Mouse (Mus musculus) adrenal gland, adult (tissue): ENCODE data around the gene Stx1b.
A peak's percentile ranks its signal among the peaks of the same experiment; 100 is the strongest.

Experiments
- DNase-seq, 2 experiments: peaks; one replicate each; pipeline ENCODE4 v3.0.0; 2022 to 2023; ENCODE audit warnings: low spot score in 1 of 2; ENCODE audit not compliant: inconsistent age in 2 of 2

Stx1b gene

DNA sequence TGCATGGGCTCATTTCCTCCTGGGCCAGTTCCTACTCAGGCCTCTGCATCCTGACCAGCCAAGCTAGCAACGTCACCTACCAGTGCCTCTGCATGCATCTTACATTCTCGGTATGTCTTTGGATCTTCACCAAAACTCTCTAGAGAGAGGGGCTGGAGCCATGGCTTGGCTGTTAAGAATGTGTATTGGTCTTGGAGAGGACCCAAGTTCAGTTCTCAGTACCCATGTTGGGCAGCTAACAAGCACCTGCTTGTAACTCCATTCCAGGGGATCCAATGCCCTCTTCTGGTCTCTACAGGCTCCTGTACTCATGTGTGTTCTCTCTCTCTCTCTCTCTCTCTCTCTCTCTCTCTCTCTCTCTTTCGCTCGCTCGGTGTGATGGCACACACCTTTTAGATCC is 6.6 kb downstream of the Stx1b start:
- no peak for DNase-seq

DNA sequence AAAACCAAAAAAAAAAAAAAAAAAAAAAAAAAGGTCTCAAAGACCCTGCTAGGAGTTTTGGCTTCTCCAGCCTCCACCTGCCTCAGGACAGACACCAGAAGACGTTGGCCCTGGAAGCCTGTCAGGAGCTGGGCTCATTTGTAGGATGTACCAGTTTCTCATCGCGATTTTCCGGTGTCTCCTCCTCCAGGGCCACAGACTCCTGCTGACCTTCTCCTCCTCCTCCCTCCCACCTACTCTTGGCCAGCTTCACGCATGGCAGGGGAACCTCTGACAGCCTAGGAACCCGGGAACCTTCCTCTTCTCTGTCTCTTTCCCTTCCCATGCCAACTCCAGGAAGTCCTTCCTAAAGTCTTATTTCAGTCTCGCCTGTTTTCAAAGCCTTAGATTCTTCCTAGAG is 7.3 kb downstream of the Stx1b start:
- no peak for DNase-seq

DNA sequence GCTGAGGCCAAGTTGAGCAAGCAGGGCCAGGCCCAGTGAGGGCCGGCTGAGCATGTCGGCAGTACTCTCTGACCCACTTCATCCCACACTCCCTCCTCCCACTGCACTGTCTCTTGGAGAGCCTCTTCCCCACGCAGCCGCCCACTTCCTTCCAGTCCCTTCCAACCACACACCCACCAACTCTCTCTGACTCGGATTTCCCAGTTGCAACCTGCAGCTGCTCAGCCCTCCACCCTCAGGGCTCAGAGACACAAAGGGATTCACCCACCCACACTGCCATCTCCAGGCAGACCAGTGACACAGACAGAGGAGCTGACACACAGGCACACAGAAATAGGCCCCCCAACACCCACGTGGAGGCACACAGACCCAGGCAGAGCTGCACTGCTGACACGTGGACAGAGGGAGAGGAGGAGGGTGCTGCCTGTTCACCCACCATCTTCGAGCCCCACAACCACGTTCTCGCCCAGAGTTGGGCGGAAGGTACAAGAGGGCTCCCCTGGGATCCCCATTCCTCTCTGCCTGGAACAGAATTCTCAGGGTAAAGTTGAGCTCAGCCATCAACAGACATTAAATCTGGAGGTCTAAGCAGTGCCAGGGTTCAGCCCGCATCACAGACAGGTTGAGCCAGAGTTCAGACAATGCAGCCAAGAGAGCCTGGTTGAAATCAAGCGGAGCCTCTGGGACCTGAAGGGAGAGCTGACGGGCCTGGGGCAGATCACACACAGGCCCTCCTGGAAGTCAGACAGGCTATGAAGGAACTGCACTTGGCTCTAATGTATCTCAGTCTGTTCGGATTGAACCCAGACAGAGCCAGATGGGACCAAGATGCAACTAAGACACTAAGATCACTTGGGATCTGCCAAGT is 8.2 kb downstream of the Stx1b start:
- DNase-seq: peak in 1 of 2 experiments; percentile 72

DNA sequence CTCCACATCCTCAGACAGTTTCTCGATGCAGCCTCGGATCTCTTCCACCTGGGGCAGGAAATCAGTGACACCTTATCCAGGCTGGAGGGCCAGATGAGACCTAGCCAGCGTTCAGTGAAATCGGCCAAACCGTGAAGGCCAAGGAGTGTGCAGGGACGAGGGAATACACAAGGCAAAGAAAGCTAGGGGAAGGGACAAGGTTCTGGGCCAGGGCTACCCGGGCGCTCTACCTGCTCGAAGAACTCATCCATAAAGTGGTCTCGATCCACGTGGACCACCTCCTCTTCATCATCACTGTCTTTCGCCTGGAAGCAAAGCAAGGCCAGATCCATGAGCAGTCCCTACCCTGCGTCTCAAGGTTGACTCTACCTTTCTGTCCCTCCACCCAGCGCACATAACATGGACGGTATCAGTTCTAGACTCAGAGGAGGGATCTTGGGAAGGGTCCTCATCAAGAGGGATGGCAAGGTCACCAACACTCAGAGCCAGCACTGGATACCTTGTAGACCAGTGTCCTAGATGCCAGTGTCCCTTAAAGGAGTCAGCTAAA is 9.2 kb downstream of the Stx1b start:
- DNase-seq: no peak

DNA sequence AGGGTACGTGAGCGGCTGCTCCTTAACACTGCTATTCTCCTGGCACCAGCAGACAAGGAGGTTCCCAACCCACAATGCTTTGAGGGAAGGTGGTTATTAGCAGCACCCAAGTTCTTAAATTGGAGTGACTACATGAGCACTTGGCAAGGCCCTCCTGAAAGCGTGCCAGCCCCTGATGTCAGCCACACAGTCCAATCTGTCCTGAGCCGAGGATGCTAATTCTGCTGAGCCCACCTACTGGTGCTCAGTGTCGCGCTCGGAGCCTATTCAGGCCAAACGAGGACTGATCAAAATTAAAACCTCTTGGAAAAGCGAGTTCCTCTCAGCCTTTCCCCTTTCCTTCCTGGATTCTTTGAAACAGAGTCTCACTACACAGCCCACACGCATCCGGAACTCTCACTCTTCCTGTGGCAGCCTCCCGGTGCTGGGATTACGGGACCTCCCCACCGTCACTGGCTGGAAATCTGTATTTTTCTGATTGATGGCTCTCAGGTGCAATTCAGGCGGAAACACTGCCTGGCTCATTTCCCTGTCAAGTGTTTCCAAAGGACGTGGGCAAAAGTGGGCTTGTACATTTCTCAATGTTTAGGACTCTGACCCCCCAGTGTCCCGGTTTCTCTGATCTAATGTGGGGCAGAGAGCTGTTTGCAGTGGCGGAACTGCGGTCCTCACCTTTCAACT is 10.0 kb downstream of the Stx1b start:
- DNase-seq: peak; percentile 63 to 82

- DNase-seq: peak in 1 of 2 experiments; percentile 68
These were observed 10.5 kb downstream of the Stx1b start for GRCm38 (mm10) chr7:127813821-127814220.

- peak in 1 of 2 experiments; percentile 82 for DNase-seq
These were observed 12.1 kb downstream of the Stx1b start for GRCm38 (mm10) chr7:127812292-127812691.

GRCm38 (mm10) chr7:127811240-127811639 is 13.1 kb downstream of the Stx1b start:
- DNase-seq: no peak

GRCm38 (mm10) chr7:127810650-127811049 is 13.7 kb downstream of the Stx1b start:
- DNase-seq: no peak

DNA sequence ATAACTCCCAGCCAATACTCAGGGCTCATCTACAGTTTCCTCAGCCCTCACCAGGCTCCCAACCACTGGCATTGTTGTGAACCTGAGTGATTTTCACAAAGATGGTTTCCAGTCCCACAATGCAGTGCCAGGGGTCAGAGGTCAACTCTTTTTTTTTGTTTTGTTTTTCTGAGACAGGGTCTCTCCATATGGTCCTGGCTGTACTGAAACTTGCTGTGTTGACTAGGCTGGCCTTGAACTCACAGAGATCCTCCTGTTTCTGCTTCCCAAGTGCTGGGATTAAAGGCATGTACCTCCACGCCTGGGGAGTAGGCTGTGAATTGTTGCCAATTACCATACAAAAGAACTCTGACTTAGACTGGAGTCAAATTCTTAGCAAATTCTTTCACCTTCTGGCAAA is 14.5 kb downstream of the Stx1b start:
- no peak for DNase-seq

GRCm38 (mm10) chr7:127808821-127809220 is 15.5 kb downstream of the Stx1b start:
- DNase-seq: no peak

GRCm38 (mm10) chr7:127802313-127802712 is 22.0 kb downstream of the Stx1b start:
- DNase-seq: no peak

- DNase-seq: peak; percentile 42 to 61
These were observed 23.2 kb downstream of the Stx1b start for GRCm38 (mm10) chr7:127801010-127801621.

DNA sequence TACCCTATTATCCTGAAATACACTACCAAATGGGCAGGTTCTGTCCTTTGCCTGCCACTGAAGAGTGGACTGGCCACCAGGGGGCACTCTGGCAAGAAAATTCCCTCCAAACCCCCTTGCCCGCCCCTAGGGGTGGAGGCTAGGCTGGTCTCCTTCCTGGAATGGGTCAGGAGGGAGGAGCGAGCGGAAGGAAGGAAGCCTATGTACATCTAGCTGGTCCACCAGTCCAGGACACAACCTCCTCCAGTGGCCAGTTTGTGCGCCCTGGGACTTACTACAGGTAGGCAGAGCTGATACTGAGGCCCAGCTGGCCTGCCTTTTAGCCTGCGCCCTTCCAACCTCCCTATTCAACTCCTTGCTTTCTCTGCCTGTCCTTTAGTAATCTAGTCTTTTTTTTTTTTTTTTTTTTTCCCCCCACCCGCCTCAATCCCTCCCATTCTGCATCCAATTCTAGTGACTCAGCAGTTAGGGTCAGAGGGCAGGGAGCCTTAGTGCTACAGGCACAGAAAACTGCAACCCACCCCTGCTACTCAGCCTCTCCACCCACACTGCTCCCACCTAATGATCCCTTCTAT is 23.8 kb downstream of the Stx1b start, which contains the start of gene Hsd3b7:
Gene Hsd3b7 (plus strand): TSS at position 170 of the 575 bp plus-strand sequence.
- peak; percentile 95 to 98 for DNase-seq

GRCm38 (mm10) chr7:127799738-127800137 is 24.6 kb downstream of the Stx1b start:
- DNase-seq: peak in 1 of 2 experiments; percentile 54

GRCm38 (mm10) chr7:127799211-127799610 is 25.1 kb downstream of the Stx1b start:
- DNase-seq: no peak

DNA sequence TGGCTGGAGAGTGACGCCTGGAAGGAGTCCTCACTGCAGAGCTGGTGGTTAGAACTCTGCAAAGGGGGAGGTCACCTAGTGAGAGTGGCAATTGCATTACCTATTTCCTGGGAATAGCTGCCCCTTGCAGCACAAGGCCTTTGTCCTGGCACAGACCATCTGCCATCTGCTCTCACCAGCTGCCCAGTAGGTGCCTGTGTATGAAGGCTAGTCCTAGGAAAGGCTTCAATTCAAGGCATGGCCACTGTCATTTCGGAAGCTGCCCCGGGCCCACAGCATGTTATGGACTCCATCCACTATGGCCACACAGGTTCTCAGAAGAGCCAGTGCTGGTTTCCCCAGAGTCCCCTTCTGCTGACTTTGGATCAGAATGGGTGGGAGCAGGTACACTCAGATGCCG is 25.8 kb downstream of the Stx1b start:
- no peak for DNase-seq

DNA sequence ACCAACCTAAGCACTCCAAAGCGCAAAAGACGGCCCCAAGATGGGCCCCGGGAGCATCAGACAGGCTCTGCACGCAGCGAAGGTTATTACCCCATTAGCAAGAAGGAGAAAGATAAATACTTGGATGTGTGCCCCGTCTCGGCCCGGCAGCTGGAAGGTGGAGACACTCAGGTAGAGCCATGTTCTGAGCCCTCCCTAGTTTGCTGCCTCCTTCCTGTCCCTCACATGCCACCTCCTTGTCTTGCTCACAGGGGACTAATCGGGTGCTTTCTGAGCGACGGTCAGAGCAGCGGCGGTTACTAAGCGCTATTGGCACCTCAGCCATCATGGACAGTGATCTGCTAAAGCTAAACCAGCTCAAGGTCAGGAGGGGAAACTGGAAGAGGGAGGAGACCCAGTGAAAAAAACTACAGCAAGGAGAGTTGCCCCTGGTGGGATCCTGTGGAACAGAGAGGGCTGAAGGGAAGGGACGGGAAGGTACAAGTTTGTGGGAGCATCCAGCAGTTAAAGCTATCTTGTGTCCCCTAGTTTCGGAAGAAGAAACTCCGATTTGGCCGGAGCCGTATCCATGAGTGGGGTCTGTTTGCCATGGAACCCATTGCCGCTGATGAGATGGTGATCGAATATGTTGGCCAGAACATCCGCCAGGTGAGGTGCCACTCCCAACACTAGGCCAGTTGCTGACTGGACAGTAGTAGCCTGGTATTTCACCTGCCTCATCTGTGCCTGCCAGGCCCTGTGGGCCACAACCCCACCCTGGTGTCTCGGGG is 27.1 kb downstream of the Stx1b start:
- DNase-seq: peak in 1 of 2 experiments; percentile 45

DNA sequence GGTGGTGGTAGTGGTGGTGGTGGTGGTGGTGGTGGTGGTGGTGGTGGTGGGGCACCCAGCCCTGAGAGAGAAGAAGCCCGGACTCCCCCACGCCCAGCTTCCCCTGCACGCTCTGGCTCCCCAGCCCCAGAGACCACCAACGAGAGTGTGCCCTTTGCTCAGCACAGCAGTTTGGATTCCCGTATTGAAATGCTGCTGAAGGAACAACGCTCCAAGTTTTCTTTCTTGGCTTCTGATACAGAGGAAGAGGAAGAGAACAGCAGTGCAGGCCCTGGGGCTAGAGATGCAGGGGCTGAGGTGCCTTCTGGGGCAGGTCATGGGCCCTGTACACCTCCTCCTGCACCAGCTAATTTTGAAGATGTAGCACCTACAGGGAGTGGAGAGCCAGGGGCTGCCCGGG is 39.0 kb downstream of the Stx1b start, which contains the start of gene Gm49388:
Gene Gm49388 (plus strand): TSS at position 301 of the 400 bp plus-strand sequence.
- DNase-seq: no peak

DNA sequence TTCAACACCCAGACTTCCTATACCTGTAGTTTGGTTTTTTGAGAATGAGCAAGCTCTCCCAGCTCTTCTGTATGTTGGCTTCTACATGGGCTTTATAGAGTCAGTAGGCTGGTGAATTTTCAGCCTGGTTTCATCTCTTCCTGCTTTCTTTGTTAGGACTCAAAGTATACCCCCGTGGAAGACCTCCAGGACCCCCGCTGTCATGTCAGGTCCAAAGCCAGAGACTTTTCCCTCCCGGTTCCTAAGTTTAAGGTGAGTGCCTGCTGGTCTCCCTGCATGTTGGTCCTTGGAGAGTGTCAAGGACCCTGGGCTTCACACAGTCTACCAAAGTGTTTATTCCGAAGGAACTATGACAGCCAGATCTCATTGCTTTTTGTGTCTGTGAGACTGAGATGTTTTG is 46.0 kb downstream of the Stx1b start:
- no peak for DNase-seq
